Mouse (Mus musculus) embryonic stem cell, embryonic (primary cell): ENCODE measurements around the gene Ncf1.

Experiments
- CTCF ChIA-PET, 4 experiments: fragments of 300-600 bp in 2 of 4; fragments of 350-600 bp in 2 of 4; sonication (Branson Sonifier 250); formaldehyde crosslinking; loops; one replicate each; lab custom pipeline; 2022; ENCODE audit warnings: inconsistent platforms in 2 of 4; lab: Charles Lee
- POLR2A ChIA-PET, 4 experiments: fragments of 300-600 bp in 2 of 4; fragments of 350-600 bp in 2 of 4; sonication (Branson Sonifier 250); formaldehyde crosslinking; loops; one replicate each; lab custom pipeline; 2022; ENCODE audit warnings: antibody characterized with exemption in 4 of 4, inconsistent platforms in 1 of 4; lab: Charles Lee

Gene Ncf1

DNA sequence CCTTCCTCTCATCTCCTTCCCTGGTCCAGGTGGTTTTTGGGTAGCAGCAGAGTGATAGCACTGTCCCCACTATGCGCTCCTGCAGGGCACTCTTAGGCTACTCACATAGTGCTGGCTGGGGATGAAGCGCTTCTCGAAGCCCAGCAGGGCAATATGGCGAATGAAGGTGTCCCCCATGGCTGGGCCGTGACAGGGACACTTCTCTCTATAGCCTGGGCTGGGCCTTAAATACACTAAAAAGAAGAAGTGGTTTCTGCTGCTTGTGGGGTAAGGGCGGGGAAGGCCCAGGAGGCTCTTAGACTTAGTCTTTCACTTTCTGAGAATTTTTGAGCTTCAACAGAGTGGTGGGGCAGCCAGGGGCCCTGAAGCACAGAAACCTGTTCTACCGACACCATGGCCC, at the start of gene Ncf1:
Gene Ncf1 (minus strand): TSS at position 235 of the 400 bp plus-strand sequence.
- CTCF ChIA-PET, result no interaction called here
- POLR2A ChIA-PET, result interaction anchor here in 1 of 4 experiments (1.1 kb wide), 1 partner anchor 8 kb away, joined by 4 read pairs; no protein-coding TSS in a partner anchor

DNA sequence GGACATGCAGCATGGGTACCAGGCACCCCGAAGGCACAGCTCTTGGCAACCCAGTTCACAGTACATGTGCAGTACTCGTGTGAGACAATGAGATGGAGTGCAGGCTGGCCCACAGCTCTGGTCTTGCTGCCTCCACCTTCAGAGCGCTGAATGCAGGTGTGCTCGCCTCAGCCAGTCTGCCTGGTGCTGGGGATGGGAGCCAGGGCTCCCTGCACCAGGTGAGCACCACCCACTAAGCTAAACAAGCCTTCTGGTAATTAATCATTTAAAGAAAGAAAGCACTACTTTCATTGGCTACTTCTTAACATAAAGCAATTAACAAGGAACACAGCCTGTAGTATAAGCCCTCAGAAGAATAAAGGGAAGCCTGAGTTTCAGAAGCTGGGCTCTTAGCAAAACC, 47.7 kb upstream of the Ncf1 start:
- ChIA-PET CTCF (interaction anchor here in 1 of 4 experiments (0.6 kb wide), 1 partner anchor 24 kb away, joined by 3 read pairs; no protein-coding TSS in a partner anchor), POLR2A (interaction anchor here (0.6 to 1.9 kb wide), 12 partner anchors 10 to 1406 kb away, joined by 3 to 9 read pairs (median 4); partner anchors contain the start of genes Gtf2i (in 2 of the 4) and Abhd11 (in 1 of the 4))

DNA sequence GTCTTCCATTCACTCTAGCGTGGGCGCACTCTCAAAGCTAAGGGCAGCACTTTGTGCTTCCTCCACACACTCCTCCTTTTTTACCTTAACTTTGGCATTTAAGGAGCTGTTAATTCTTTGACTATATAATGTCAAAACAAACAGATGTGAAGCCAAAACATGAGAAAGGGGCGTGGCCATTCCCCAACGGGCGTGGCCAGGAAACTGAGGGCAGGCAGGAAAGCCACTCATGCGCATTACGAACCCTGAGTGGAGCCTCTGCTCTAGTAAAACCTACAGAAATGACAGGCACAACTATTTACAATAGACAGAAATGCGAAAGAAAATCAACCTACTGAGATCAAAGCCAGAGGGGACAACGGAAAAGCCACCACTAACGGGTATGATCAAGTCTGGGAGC, 46.1 kb upstream of the Ncf1 start:
- CTCF ChIA-PET, result interaction anchor here in 1 of 4 experiments (1.0 kb wide), 1 partner anchor 98 kb away, joined by 3 read pairs; no protein-coding TSS in a partner anchor
- POLR2A ChIA-PET, result interaction anchor here in 2 of 4 experiments (0.9 to 1.7 kb wide), 5 partner anchors 9 to 733 kb away, joined by 3 read pairs; partner anchors contain the start of gene Abhd11 (in 1 of the 2)

DNA sequence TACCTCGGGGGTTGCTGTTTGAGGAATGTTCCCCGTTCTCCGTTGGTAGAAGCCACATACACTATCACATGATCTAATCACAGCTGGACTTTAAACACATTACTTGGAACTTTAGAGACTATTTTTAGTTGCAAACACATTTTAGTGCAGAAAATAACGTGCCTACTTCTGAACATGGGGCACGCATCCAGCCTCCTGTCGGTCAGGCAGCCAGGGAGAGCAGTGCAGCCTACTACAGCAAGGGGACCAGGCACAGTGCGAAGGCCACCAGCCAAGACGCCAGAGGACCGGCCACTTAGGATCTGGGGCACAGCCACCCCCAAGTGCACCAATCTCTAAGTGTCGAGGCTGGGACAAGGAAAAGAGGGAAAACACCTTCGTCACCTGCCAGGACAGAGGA, 45.6 kb upstream of the Ncf1 start:
- ChIA-PET CTCF (interaction anchor here in 1 of 4 experiments (1.0 kb wide), 1 partner anchor 98 kb away, joined by 3 read pairs; no protein-coding TSS in a partner anchor), POLR2A (interaction anchor here in 2 of 4 experiments (0.6 to 1.7 kb wide), 7 partner anchors 9 to 609 kb away, joined by 3 to 4 read pairs (median 3); no protein-coding TSS in a partner anchor)

DNA sequence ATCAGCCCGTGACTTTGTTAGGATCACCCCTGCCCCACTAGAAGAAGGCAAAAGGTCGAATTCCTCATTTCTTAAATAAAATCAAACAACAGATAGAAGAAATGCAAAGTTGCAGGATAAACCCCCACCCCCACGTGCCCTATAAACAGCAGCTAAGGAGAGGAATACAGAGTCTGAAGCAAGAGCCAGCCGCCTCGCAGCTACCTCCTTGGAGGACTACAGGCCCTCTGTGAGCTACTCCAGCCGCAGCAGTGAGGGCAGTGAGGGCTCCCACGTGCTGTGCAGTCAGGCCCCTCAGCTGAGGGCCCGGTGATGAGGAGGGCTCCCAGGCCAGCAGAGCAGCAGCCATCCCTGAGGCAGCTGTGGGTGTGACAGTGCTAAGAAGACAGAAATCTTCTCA, 44.3 kb upstream of the Ncf1 start:
- ChIA-PET POLR2A (interaction anchor here in 3 of 4 experiments (0.6 to 1.7 kb wide), 8 partner anchors 19 to 281 kb away, joined by 3 to 7 read pairs (median 4); no protein-coding TSS in a partner anchor), CTCF (no interaction called here)

DNA sequence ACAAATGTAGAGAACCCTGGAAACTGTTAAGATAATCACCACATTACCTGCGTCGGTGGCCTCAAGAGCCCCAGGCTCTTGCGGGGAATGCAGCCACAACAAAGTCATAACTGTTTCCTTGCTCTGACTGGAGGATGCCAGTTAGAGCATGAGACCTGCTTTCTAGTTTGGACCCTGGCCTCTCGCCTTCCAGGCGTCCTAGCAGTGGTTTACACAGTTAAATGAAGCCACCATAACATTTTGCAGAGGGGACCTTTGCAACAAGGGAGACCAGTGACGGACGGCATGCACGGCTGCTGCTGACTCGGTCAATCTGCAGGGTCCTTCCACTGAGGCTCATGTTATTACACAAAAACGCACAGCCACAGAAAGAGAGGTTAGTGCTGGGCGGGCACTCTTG, 43.3 kb upstream of the Ncf1 start:
- CTCF ChIA-PET, result interaction anchor here in 1 of 4 experiments (1.4 kb wide), 1 partner anchor 219 kb away, joined by 4 read pairs; no protein-coding TSS in a partner anchor

DNA sequence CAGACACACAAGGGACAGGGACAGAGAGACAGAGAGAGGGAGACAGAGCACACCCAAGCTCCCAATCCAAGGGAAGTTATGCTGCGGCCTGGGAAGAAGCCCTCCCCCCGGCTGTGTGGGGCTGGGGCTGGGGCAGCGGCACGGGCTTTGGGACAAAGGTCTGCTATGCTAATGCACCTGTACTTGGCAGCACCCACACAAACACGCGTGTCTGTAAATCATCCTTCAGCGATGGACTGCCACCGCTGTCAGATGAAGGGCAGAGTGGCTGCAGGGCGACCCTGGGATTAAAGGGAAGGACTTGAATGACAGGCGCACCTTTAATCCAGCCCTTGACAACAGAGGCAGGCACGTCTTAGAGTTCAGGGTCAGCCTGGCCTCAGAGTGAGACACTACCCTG, 42.0 kb upstream of the Ncf1 start:
- CTCF ChIA-PET, result interaction anchor here in 1 of 4 experiments (0.9 kb wide), 1 partner anchor 43 kb away, joined by 3 read pairs; no protein-coding TSS in a partner anchor
- POLR2A ChIA-PET, result interaction anchor here in 3 of 4 experiments (0.6 to 1.6 kb wide), 6 partner anchors 9 to 96 kb away, joined by 3 to 5 read pairs (median 3); partner anchors contain the start of gene Gtf2i (in 1 of the 3)

More for the DNA sequence above, 43.3 kb upstream of the Ncf1 start:
- POLR2A ChIA-PET, result interaction anchor here (0.8 to 1.7 kb wide), 6 partner anchors 12 to 97 kb away, joined by 3 to 7 read pairs (median 4); no protein-coding TSS in a partner anchor

DNA sequence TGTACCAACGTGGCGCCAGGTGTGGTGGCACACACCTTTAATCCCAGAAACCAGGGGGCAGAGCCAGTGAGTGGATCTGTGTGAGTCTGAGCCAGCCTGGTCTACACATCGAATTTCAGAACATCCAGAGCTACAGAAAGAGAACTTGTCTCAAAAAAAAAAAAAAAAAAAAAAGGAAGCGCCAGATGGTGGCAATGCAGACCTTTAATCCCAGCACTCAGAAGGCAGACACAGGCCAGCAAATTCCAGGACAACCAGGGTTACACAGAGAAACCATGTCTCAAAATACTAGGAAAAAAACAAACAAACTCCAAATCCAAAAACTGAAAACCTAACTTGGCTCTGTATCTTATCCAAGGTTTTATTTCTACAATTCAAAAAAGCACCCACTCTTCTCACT, 41.1 kb upstream of the Ncf1 start:
- ChIA-PET POLR2A (interaction anchor here in 3 of 4 experiments (0.6 to 1.6 kb wide), 5 partner anchors 10 to 1551 kb away, joined by 3 to 5 read pairs (median 3); no protein-coding TSS in a partner anchor), CTCF (interaction anchor here in 3 of 4 experiments (0.6 to 0.9 kb wide), 3 partner anchors 43 to 157 kb away, joined by 3 to 8 read pairs (median 7); no protein-coding TSS in a partner anchor)

DNA sequence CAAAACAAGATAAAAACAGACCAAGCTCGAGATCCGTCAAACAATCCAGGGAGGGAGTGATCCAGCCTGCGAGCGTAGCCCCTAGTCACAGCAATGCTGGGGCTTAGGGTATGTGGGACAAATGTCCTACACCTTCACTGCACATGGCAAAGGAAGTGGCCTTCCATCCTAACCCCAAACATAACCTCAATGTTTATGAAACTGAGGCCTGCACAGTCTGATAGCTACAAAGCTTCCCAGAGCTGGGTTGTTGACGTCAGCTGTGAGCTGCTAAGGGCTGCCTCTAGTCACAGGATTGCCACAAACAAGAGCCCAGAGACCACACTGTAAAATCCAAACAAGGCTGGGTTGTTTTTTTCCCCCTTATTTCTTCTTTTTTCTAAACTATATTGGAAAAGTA, 40.3 kb upstream of the Ncf1 start:
- ChIA-PET POLR2A (interaction anchor here in 1 of 4 experiments (1.1 kb wide), 1 partner anchor 18 kb away, joined by 3 read pairs; no protein-coding TSS in a partner anchor), CTCF (interaction anchor here in 1 of 4 experiments (0.8 kb wide), 1 partner anchor 528 kb away, joined by 3 read pairs; no protein-coding TSS in a partner anchor)

DNA sequence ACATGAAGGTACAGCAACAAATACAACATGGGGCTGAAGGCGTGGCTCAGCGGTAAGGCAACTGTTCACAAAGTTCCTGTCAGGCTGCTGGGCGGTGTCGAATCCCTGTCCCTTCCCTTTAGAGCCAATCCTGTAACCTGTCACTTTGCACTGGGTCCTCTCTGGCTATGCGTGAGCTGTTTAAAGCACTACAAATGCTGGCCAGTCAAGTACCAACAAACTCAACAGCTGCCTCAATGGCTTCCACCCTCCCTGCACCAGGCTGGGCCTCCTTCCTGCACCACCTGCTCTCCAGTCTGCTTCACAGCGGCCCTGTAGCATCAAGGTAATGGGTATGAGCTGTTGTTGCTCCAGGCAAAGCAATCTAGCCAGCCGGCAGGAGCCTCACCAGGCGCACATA, 39.3 kb upstream of the Ncf1 start:
- CTCF ChIA-PET, result interaction anchor here in 2 of 4 experiments (0.6 to 0.9 kb wide), 2 partner anchors 9 to 11 kb away, joined by 3 read pairs; no protein-coding TSS in a partner anchor

DNA sequence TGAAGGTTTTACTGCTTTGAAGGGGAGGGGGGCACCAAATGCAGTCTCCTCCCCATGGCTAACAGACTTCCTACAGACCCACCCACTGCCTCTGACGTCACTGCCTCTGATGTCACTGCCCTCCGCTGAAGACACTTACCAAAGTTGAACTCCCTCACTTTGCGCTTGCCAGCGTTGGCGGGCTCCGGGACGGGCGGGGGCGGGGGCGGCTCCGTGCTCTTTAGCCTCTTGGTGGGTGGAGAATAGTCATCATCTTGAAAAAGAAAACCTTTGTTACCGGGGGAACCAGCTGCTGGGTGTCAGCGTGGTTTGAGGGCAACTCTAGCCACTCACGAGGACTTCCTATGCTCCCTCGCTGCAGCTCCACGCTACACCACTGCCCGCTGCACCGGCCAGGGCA, 37.0 kb upstream of the Ncf1 start:
- POLR2A ChIA-PET, result interaction anchor here in 2 of 4 experiments (0.6 to 1.8 kb wide), 7 partner anchors 9 to 146 kb away, joined by 3 to 6 read pairs (median 4); no protein-coding TSS in a partner anchor

More for the DNA sequence above, 39.3 kb upstream of the Ncf1 start:
- POLR2A ChIA-PET, result interaction anchor here in 3 of 4 experiments (0.8 to 1.2 kb wide), 6 partner anchors 9 to 299 kb away, joined by 3 to 5 read pairs (median 3); no protein-coding TSS in a partner anchor

DNA sequence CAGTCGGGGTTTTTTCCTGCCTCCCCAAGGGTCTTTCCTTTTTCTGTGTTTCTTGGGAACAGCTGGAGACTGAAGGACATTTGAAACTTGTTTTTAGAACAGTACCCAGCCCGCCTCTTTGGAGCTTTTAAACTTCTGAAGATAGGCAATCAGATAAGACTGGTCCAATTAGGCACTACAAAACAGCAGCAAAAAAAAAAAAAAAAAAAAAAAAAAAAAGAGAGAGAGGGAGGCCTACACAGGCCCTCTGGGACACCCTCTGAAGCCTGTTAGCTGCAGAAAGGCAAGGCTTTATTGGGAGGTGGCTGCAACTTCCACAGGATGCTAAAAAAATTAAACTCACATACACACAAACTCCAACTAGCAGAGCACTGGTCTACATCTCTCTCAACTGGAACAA, 36.5 kb upstream of the Ncf1 start:
- ChIA-PET CTCF (interaction anchor here in 2 of 4 experiments (0.6 to 0.7 kb wide), 2 partner anchors 21 to 73 kb away, joined by 3 to 13 read pairs; no protein-coding TSS in a partner anchor), POLR2A (interaction anchor here in 3 of 4 experiments (0.6 to 1.8 kb wide), 5 partner anchors 9 to 441 kb away, joined by 3 to 6 read pairs (median 4); no protein-coding TSS in a partner anchor)

More for the DNA sequence above, 37.0 kb upstream of the Ncf1 start:
- CTCF ChIA-PET, result interaction anchor here (0.6 to 0.7 kb wide), 4 partner anchors 22 to 228 kb away, joined by 3 to 17 read pairs (median 8); no protein-coding TSS in a partner anchor

DNA sequence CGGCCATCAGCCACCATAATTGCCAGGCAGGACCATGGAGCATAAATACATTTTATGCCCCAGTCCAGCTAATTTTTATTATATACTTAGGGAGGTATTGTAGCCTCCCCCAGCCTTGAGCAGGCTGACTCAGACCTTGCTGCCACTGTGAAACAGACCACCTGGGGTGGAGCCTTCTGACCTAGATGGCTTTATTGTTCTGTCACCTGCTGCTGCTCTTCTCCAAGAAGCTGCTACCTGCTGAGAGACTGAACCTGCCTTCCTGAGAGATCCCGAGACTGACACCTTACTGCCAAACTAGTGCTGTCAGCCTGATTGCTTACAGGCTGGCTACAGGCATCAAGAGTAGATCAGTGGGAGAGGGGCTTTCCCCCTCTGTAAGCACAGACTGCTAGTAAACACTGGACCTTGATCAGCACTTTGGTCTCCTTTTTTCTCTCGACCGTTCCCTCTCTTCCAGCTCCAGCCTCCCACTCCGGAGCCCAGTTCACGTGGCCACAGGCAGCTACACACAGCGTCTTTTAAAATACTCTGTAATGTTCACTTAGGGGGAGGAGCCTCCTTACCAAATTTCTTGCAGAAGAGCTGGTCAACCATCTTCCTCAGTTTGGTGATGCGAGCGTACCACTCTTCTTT, 30.7 kb upstream of the Ncf1 start:
- ChIA-PET POLR2A (interaction anchor here in 1 of 4 experiments (0.6 to 1.6 kb wide), 4 partner anchors 38 to 1037 kb away, joined by 3 to 6 read pairs (median 4); no protein-coding TSS in a partner anchor), CTCF (interaction anchor here in 2 of 4 experiments (0.5 to 0.6 kb wide), 2 partner anchors 34 to 72 kb away, joined by 4 to 5 read pairs; no protein-coding TSS in a partner anchor)

DNA sequence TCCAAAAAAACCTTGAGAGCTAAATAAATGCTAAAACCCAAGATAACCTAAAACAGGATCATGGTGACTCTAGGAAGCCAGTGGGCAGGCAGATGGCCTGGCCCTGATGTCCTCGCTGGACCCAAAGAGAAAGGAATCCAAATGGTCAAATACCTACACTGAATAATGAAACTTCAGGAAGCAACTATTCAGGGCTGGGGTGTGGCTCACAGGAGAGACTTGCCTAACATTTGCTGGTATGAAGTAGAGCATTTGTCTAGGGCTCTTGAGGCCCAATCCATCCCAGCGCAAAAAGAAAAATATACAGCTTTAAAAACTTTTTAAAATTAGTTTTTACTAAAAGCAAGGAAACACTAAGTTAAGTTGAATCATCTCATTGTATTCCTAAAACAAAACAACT, 29.5 kb upstream of the Ncf1 start:
- ChIA-PET CTCF (no interaction called here), POLR2A (interaction anchor here in 2 of 4 experiments (0.6 to 1.9 kb wide), 8 partner anchors 9 to 142 kb away, joined by 3 to 8 read pairs (median 4); no protein-coding TSS in a partner anchor)

DNA sequence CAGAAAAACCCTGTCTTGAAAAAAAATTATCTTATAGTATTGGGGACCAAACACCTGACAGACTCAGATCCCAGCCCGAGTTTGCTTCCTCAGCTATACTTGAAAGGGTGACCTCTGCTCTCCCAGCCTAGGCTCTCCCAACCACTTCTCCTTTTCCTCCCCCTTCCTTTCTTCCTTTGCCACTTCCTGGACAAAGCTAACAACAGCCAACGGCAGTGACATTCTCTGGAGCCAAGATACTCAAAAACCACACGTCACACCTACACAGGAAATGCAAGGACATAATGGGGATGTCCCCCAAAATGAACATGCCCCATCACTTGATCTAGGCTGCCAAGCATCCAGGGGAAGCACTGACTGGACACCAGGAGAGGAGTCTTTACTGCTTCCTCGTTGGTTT, 29.0 kb upstream of the Ncf1 start:
- ChIA-PET CTCF (interaction anchor here in 3 of 4 experiments (0.7 to 1.2 kb wide), 4 partner anchors 10 to 116 kb away, joined by 3 read pairs; no protein-coding TSS in a partner anchor), POLR2A (interaction anchor here (0.6 to 1.9 kb wide), 11 partner anchors 9 to 515 kb away, joined by 3 to 8 read pairs (median 3); no protein-coding TSS in a partner anchor)

DNA sequence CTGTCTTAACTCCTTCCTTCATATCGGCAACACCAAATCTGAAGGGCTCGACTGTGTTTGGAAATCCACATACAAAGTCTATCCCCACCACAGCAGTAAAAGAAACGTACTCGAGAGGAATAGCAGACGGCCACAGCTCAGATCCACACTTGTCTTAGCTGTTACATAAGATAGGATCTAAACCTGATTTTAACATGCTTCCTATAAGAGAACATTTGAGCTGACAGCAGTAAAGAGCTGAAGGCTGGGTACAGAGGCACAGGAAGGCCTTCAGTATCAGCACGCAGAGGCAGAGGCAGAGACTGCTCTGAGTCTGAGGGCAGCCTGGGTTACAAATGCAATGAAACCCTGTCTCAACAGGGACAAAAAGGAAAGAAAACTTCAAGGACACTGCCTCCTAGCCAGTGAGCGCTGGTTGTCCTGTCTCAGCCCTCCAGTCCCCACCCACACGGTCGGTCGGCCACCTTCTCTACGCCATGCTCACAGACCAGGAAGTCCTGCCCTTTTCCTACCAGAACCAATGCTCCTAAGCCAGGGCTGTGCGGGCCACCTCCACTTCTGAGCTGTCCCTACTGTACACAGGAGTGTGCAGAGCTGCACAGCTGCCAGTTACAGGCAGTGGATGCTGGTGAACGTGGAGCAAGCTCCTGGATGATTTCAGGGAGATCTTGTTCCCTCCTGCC, 28.1 kb upstream of the Ncf1 start:
- POLR2A ChIA-PET, result interaction anchor here in 3 of 4 experiments (0.7 to 1.9 kb wide), 10 partner anchors 11 to 56 kb away, joined by 3 to 10 read pairs (median 4); partner anchors contain the start of gene Gtf2i (in 1 of the 3)
- CTCF ChIA-PET, result interaction anchor here (0.6 to 1.2 kb wide), 7 partner anchors 10 to 116 kb away, joined by 3 to 10 read pairs (median 3); no protein-coding TSS in a partner anchor

DNA sequence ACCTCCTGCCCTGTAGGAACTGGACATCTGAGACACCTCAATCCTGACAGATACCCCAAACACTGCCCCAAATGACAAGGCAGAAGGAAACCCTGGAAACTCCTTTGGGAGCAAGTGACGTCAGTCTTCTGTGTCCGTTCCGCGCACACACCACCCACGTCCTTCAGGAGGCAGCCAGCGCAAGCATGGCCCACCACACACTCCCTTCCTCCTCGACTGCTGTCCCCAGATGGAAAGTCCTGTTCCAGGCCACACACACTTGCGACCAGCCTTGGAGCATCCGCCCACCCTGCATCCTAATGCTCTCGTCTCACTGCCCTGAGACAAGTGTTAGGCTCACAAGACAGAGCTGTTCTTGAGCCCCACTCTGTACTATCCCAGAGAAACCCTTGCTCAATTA, 25.9 kb upstream of the Ncf1 start:
- ChIA-PET CTCF (interaction anchor here in 2 of 4 experiments (0.6 to 2.2 kb wide), 2 partner anchors 11 to 80 kb away, joined by 6 to 7 read pairs; no protein-coding TSS in a partner anchor), POLR2A (interaction anchor here in 2 of 4 experiments (0.6 to 0.8 kb wide), 2 partner anchors 15 to 77 kb away, joined by 3 read pairs; no protein-coding TSS in a partner anchor)
